9 mouse cellular contexts compared by ENCODE assay signal in genomic region chr12:25216792-25217516, GRCm38 (mm10).
A peak's percentile ranks its signal among the peaks of the same experiment; 100 is the strongest.
DNase-seq lines count a peak whose midpoint lies in the region; ATAC-seq and TF ChIP-seq lines count a peak whose summit lies in the region.
"Had no signal": no experiment of that assay in that cellular context is flagged by ENCODE, and none has a peak within 500 bp of the region (broad histone marks: within the 10 kb centered on the region; RNA-seq: fewer than 3 reads in every experiment).

No protein-coding gene starts in this region.

- H3K4me1 ChIP-seq in hindbrain, embryonic 10.5 days (replicated peaks), result peaks cover 70% of the 10 kb centered on the region
- H3K4me1 ChIP-seq in hindbrain, embryonic 14.5 days (replicated peaks; ENCODE audit: control insufficient read depth, insufficient read depth, low read length), result no peaks in the 10 kb centered on the region
- H3K4me1 ChIP-seq in intestine, postnatal 0 days (replicated peaks; ENCODE audit: control insufficient read depth, insufficient read depth, low read length), result 0 out of 2 replicates have a peak, but pooled peaks cover 4% of the 10 kb centered on the region
- H3K4me1 ChIP-seq in lung, embryonic 15.5 days, result peaks cover 42% of the 10 kb centered on the region
- H3K4me1 ChIP-seq in stomach, embryonic 14.5 days (ENCODE audit: control insufficient read depth, insufficient read depth, low read length), result peaks cover 9% of the 10 kb centered on the region; the same call in 1 of the 2 replicates

- DNase-seq in hindbrain, embryonic 10.5 days (ENCODE audit: low spot score), result peak; percentile 46
- no peak for DNase-seq in hindbrain, embryonic 14.5 days (ENCODE audit: low spot score)
- DNase-seq in adrenal gland, postnatal 25 days, result no peak
- no peak for DNase-seq in layer of hippocampus, adult 11-12 months (ENCODE audit: low spot score)
- DNase-seq in MN1 (ENCODE audit: low spot score), result no peak

- ATAC-seq in hindbrain, embryonic 14.5 days (ENCODE audit: low FRiP score), result no peak
- peak; percentile 91 for ATAC-seq in intestine, postnatal 0 days
- ATAC-seq in lung, embryonic 15.5 days (ENCODE audit: borderline replicate concordance, extremely low read depth, low FRiP score, low TSS enrichment), result peak; percentile 68
- peak; percentile 90 for ATAC-seq in stomach, embryonic 14.5 days (ENCODE audit: insufficient number of reproducible peaks, insufficient read depth, low FRiP score, low read depth)

- H3K9me3 ChIP-seq in hindbrain, embryonic 10.5 days, result peaks cover 3% of the 10 kb centered on the region; the same call in 1 of the 2 replicates
- no peaks in the 10 kb centered on the region for H3K9me3 ChIP-seq in hindbrain, embryonic 14.5 days (ENCODE audit: control insufficient read depth, low read length)
- no peaks in the 10 kb centered on the region for H3K9me3 ChIP-seq in intestine, postnatal 0 days (ENCODE audit: control insufficient read depth)
- H3K9me3 ChIP-seq in lung, embryonic 15.5 days, result no peaks in the 10 kb centered on the region
- no peaks in the 10 kb centered on the region for H3K9me3 ChIP-seq in stomach, embryonic 14.5 days (ENCODE audit: control insufficient read depth, low read depth, low read length)
- H3K9me3 ChIP-seq: limb, embryonic 13.5 days had no signal

- peaks cover 17% of the 10 kb centered on the region for H3K27me3 ChIP-seq in hindbrain, embryonic 10.5 days (ENCODE audit: insufficient read depth, poor library complexity, severe bottlenecking)
- no peaks in the 10 kb centered on the region for H3K27me3 ChIP-seq in hindbrain, embryonic 14.5 days (ENCODE audit: control insufficient read depth, insufficient read depth, low read length)
- no peaks in the 10 kb centered on the region for H3K27me3 ChIP-seq in intestine, postnatal 0 days (replicated peaks; ENCODE audit: control insufficient read depth, insufficient read depth, low read length)
- no peaks in the 10 kb centered on the region for H3K27me3 ChIP-seq in lung, embryonic 15.5 days
- H3K27me3 ChIP-seq in stomach, embryonic 14.5 days (ENCODE audit: control insufficient read depth, insufficient read depth, low read length), result no peaks in the 10 kb centered on the region
- H3K27me3 ChIP-seq: limb, embryonic 13.5 days had no signal

- no peak overlapping the region for H3K9ac ChIP-seq in hindbrain, embryonic 14.5 days
- H3K9ac ChIP-seq in intestine, postnatal 0 days (ENCODE audit: low read depth, low read length), result no peak overlapping the region
- no peak overlapping the region for H3K9ac ChIP-seq in lung, embryonic 15.5 days
- H3K9ac ChIP-seq in stomach, embryonic 14.5 days (replicated peaks; ENCODE audit: low read depth, low read length), result no peak overlapping the region
- H3K9ac ChIP-seq: limb, embryonic 13.5 days had no signal

- H3K4me2 ChIP-seq in hindbrain, embryonic 14.5 days (replicated peaks), result no peak overlapping the region
- no peak overlapping the region for H3K4me2 ChIP-seq in intestine, postnatal 0 days (replicated peaks; ENCODE audit: low read depth)
- no peak overlapping the region for H3K4me2 ChIP-seq in lung, embryonic 15.5 days
- H3K4me2 ChIP-seq in stomach, embryonic 14.5 days (replicated peaks; ENCODE audit: low read depth, low read length), result no peak overlapping the region
- H3K4me2 ChIP-seq: limb, embryonic 13.5 days had no signal

- no peak overlapping the region for H3K4me3 ChIP-seq in hindbrain, embryonic 10.5 days
- no peak overlapping the region for H3K4me3 ChIP-seq in hindbrain, embryonic 14.5 days (replicated peaks; ENCODE audit: low read length)
- H3K4me3 ChIP-seq in intestine, postnatal 0 days (ENCODE audit: low read depth, low read length), result no peak overlapping the region
- H3K4me3 ChIP-seq in lung, embryonic 15.5 days, result no peak overlapping the region
- no peak overlapping the region for H3K4me3 ChIP-seq in stomach, embryonic 14.5 days (ENCODE audit: low read depth, low read length)
- H3K4me3 ChIP-seq: limb, embryonic 13.5 days had no signal

- H3K36me3 ChIP-seq in hindbrain, embryonic 10.5 days, result no peaks in the 10 kb centered on the region
- H3K36me3 ChIP-seq in hindbrain, embryonic 14.5 days (replicated peaks; ENCODE audit: control insufficient read depth, insufficient read depth), result no peaks in the 10 kb centered on the region
- H3K36me3 ChIP-seq in intestine, postnatal 0 days (ENCODE audit: control insufficient read depth, insufficient read depth), result no peaks in the 10 kb centered on the region
- H3K36me3 ChIP-seq in lung, embryonic 15.5 days, result no peaks in the 10 kb centered on the region
- H3K36me3 ChIP-seq in stomach, embryonic 14.5 days (ENCODE audit: control insufficient read depth, insufficient read depth, low read length), result no peaks in the 10 kb centered on the region
- H3K36me3 ChIP-seq: limb, embryonic 13.5 days had no signal

- peak overlapping the region; percentile 70 for H3K27ac ChIP-seq in hindbrain, embryonic 10.5 days
- no peak overlapping the region for H3K27ac ChIP-seq in hindbrain, embryonic 14.5 days
- H3K27ac ChIP-seq in intestine, postnatal 0 days (ENCODE audit: low read depth, low read length), result no peak overlapping the region; the same call in 1 of the 2 replicates
- peak overlapping the region; percentile 86 for H3K27ac ChIP-seq in lung, embryonic 15.5 days
- H3K27ac ChIP-seq in stomach, embryonic 14.5 days (ENCODE audit: low read length), result peak overlapping the region; percentile 35; the same call in 1 of the 2 replicates
- H3K27ac ChIP-seq: limb, embryonic 13.5 days had no signal

- WGBS in hindbrain, embryonic 10.5 days, result 9% methylated on average over 5 of the region's 5 CpGs
- 17% methylated on average over 5 of the region's 5 CpGs for WGBS in hindbrain, embryonic 14.5 days
- WGBS in intestine, postnatal 0 days, result 44% methylated on average over 5 of the region's 5 CpGs
- WGBS in lung, embryonic 15.5 days, result 48% methylated on average over 5 of the region's 5 CpGs
- WGBS in stomach, embryonic 14.5 days, result 58% methylated on average over 5 of the region's 5 CpGs

- TF ChIP-seq CTCF in intestine, postnatal 0 days (IDR thresholded peaks at IDR 0.05; ENCODE audit: low read depth), result no peak

Comparison
In these comparisons a context has a peak if more than half of its experiments do, and no peak if none do; other contexts are left out.
1. H3K27ac ChIP-seq: peak in hindbrain, embryonic 10.5 days (single experiment), lung, embryonic 15.5 days (single experiment) and stomach, embryonic 14.5 days (single experiment); none in hindbrain, embryonic 14.5 days (single experiment) and intestine, postnatal 0 days (single experiment).